Mouse (Mus musculus): ENCODE results near the gene Cd8a.
"Not testable (repeated sequence)": the region's sequence is repeated elsewhere in the genome, so short reads cannot be mapped to it uniquely, and the experiment has no call there.

The Cd8a gene

GRCm38 (mm10) chr6:71373249-71373775 lies at the start of gene Cd8a:
Gene Cd8a, plus strand, starts transcription at chr6:71373427.
- CTCF ChIA-PET, result interaction anchor here (0.5 kb wide), 1 partner anchor 1161 kb away, joined by 4 read pairs; no protein-coding TSS in a partner anchor

GRCm38 (mm10) chr6:71324816-71325215 lies 48.4 kb upstream of the Cd8a start:
- CTCF ChIA-PET, result no interaction called here

- CTCF ChIA-PET, result interaction anchor here (0.5 to 0.7 kb wide), 2 partner anchors 21 to 835 kb away, joined by 3 read pairs; no protein-coding TSS in a partner anchor
Measured at GRCm38 (mm10) chr6:71329881-71330280, 43.3 kb upstream of the Cd8a start.

- CTCF ChIA-PET, result interaction anchor here (0.5 to 0.6 kb wide), 2 partner anchors 34 to 834 kb away, joined by 3 to 4 read pairs; no protein-coding TSS in a partner anchor
Measured at GRCm38 (mm10) chr6:71330486-71330885, 42.7 kb upstream of the Cd8a start.

- CTCF ChIA-PET, result not testable (repeated sequence)
Measured at GRCm38 (mm10) chr6:71331491-71331890, 41.7 kb upstream of the Cd8a start.

- CTCF ChIA-PET, result no interaction called here
Measured at GRCm38 (mm10) chr6:71332236-71332965, 40.8 kb upstream of the Cd8a start.

- CTCF ChIA-PET, result interaction anchor here (0.6 kb wide), 1 partner anchor 422 kb away, joined by 7 read pairs; no protein-coding TSS in a partner anchor
Measured at GRCm38 (mm10) chr6:71333031-71333430, 40.2 kb upstream of the Cd8a start.

- CTCF ChIA-PET, result interaction anchor here (0.6 to 1.2 kb wide), 2 partner anchors 32 to 422 kb away, joined by 3 to 7 read pairs; no protein-coding TSS in a partner anchor
Measured at GRCm38 (mm10) chr6:71333578-71334273, 39.5 kb upstream of the Cd8a start.

GRCm38 (mm10) chr6:71337666-71338065 lies 35.6 kb upstream of the Cd8a start:
- CTCF ChIA-PET, result no interaction called here

- CTCF ChIA-PET, result no interaction called here
Measured at GRCm38 (mm10) chr6:71338941-71339340, 34.3 kb upstream of the Cd8a start.

- CTCF ChIA-PET, result no interaction called here
Measured at GRCm38 (mm10) chr6:71339351-71339750, 33.9 kb upstream of the Cd8a start.

GRCm38 (mm10) chr6:71341179-71341578 lies 32.0 kb upstream of the Cd8a start:
- CTCF ChIA-PET, result interaction anchor here (0.7 kb wide), 1 partner anchor 18 kb away, joined by 3 read pairs; no protein-coding TSS in a partner anchor

- CTCF ChIA-PET, result no interaction called here
Measured at GRCm38 (mm10) chr6:71348006-71348405, 25.2 kb upstream of the Cd8a start.

- CTCF ChIA-PET, result no interaction called here
Measured at GRCm38 (mm10) chr6:71351201-71351600, 22.0 kb upstream of the Cd8a start.

GRCm38 (mm10) chr6:71352201-71352600 lies 21.0 kb upstream of the Cd8a start:
- CTCF ChIA-PET, result no interaction called here

- CTCF ChIA-PET, result no interaction called here
Measured at GRCm38 (mm10) chr6:71352866-71353427, 20.3 kb upstream of the Cd8a start.

GRCm38 (mm10) chr6:71353722-71354121 lies 19.5 kb upstream of the Cd8a start:
- CTCF ChIA-PET, result no interaction called here

- CTCF ChIA-PET, result interaction anchor here (0.5 kb wide), 1 partner anchor 37 kb away, joined by 3 read pairs; no protein-coding TSS in a partner anchor
Measured at GRCm38 (mm10) chr6:71357493-71357892, 15.7 kb upstream of the Cd8a start.

- CTCF ChIA-PET, result no interaction called here
Measured at GRCm38 (mm10) chr6:71360221-71360620, 13.0 kb upstream of the Cd8a start.

GRCm38 (mm10) chr6:71360751-71361150 lies 12.5 kb upstream of the Cd8a start:
- CTCF ChIA-PET, result no interaction called here

- CTCF ChIA-PET, result no interaction called here
Measured at GRCm38 (mm10) chr6:71361156-71361670, 12.0 kb upstream of the Cd8a start.

GRCm38 (mm10) chr6:71363995-71364394 lies 9.2 kb upstream of the Cd8a start:
- CTCF ChIA-PET, result no interaction called here

All from spleen, embryonic (tissue).